Mouse (Mus musculus): ENCODE data around the gene Urod. TPM values are rescaled to one million over a fixed set of nuclear protein-coding genes. Genes with fewer than 3 reads are reported as not detected.

The Urod gene
- polyA plus RNA-seq, 1 experiment from 2014 or later = 63.4 TPM

DNA sequence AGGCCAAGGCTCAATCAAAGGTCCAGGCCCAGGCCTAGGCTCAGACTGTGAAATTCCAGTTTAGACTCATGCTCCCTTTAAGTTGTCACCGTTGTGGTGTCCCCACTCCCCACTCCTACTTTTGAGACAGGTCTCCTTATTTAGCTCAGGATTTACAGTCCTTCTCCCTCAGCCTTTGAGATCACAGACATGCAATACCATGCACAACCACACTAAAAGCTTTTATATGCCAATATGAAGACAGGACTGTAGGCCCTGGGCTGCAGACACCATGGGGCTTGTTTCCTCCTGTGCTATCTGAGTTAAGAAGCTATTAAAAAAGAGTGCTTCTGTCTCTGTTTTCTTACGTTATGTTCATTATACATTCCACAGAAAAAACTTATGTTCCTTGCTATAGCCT is 23.5 kb upstream of the Urod start:
- Histone ChIP-seq H3K27ac (ENCODE audit: low read length) (no peak overlapping the region), H3K27me3 (replicated peaks; ENCODE audit: control insufficient read depth, insufficient read depth, low read length) (no peaks in the 10 kb centered on the region), H3K4me2 (ENCODE audit: low read length) (no peak overlapping the region), H3K9ac (replicated peaks; ENCODE audit: low read depth, low read length) (no peak overlapping the region), H3K4me1 (replicated peaks; ENCODE audit: control insufficient read depth, insufficient read depth, low read length) (peaks cover 11% of the 10 kb centered on the region), H3K36me3 (ENCODE audit: control insufficient read depth, insufficient read depth) (no peaks in the 10 kb centered on the region; the same call in 1 of the 2 replicates), H3K9me3 (ENCODE audit: control insufficient read depth, low read length) (no peaks in the 10 kb centered on the region), H3K4me3 (replicated peaks; ENCODE audit: low read length) (no peak overlapping the region)
- WGBS = 95% methylated on average over 2 of the region's 2 CpGs
- ATAC-seq = no peak

- H3K27ac ChIP-seq (ENCODE audit: low read length) = no peak overlapping the region
- ATAC-seq = no peak
- H3K27me3 ChIP-seq (replicated peaks; ENCODE audit: control insufficient read depth, insufficient read depth, low read length) = no peaks in the 10 kb centered on the region
- H3K4me1 ChIP-seq (replicated peaks; ENCODE audit: control insufficient read depth, insufficient read depth, low read length) = peaks cover 3% of the 10 kb centered on the region
- H3K4me3 ChIP-seq (replicated peaks; ENCODE audit: low read length) = no peak overlapping the region
- whole genome bisulfite sequencing = 53% methylated on average over 4 of the region's 4 CpGs
- no peaks in the 10 kb centered on the region for H3K36me3 ChIP-seq (ENCODE audit: control insufficient read depth, insufficient read depth)
- no peak overlapping the region for H3K4me2 ChIP-seq (ENCODE audit: low read length)
- no peaks in the 10 kb centered on the region for H3K9me3 ChIP-seq (ENCODE audit: control insufficient read depth, low read length)
- H3K9ac ChIP-seq (replicated peaks; ENCODE audit: low read depth, low read length) = no peak overlapping the region
Measured at GRCm38 (mm10) chr4:117014901-117015415, 20.7 kb upstream of the Urod start.

DNA sequence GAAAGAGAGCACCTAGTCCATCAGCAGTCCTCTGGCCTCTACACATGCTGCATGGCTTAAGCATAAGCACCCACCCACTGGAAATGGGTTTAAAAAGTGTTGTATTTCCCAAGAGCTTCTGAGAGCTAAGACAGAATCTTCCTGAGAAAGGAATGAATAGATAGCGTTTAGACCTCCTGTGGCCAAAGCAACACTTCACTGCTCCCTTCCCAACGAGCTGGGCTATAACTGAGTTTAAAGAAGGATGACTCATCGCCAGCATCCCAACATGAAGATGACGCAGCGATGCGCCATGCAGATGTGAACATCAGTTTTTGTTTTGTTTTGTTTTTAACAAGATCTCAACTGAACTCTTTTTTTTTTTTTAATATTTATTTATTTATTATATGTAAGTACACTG is 19.4 kb upstream of the Urod start:
- no peak overlapping the region for H3K9ac ChIP-seq (replicated peaks; ENCODE audit: low read depth, low read length)
- ATAC-seq = no peak
- no peak overlapping the region for H3K4me2 ChIP-seq (ENCODE audit: low read length)
- no peak overlapping the region for H3K27ac ChIP-seq (ENCODE audit: low read length)
- H3K27me3 ChIP-seq (replicated peaks; ENCODE audit: control insufficient read depth, insufficient read depth, low read length) = no peaks in the 10 kb centered on the region
- 80% methylated on average over 6 of the region's 6 CpGs for WGBS
- H3K9me3 ChIP-seq (ENCODE audit: control insufficient read depth, low read length) = no peaks in the 10 kb centered on the region
- no peak overlapping the region for H3K4me3 ChIP-seq (replicated peaks; ENCODE audit: low read length)
- no peaks in the 10 kb centered on the region for H3K36me3 ChIP-seq (ENCODE audit: control insufficient read depth, insufficient read depth)
- no peaks in the 10 kb centered on the region for H3K4me1 ChIP-seq (replicated peaks; ENCODE audit: control insufficient read depth, insufficient read depth, low read length)

DNA sequence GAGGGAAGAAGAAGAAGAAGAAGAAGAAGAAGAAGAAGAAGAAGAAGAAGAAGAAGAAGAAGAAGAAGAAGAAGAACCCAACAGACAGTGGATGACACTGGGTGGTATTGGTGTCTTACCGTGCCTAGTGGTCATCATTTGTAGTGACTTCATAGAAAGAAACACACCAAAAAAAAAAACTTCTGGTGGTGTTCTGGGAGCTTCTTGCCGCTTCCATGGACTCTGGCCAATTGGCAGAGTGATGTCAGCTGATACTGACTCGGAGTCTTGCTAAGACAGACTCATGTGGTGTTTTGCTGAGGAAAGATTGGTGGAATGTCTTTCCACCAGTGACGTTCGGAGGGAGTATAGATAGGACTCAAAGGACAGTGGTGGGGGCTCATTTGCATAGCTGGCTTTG is 16.0 kb upstream of the Urod start:
- no peak for ATAC-seq
- Histone ChIP-seq H3K4me3 (replicated peaks; ENCODE audit: low read length) (no peak overlapping the region), H3K36me3 (ENCODE audit: control insufficient read depth, insufficient read depth) (no peaks in the 10 kb centered on the region), H3K4me2 (ENCODE audit: low read length) (no peak overlapping the region), H3K9me3 (ENCODE audit: control insufficient read depth, low read length) (no peaks in the 10 kb centered on the region), H3K27ac (ENCODE audit: low read length) (no peak overlapping the region), H3K9ac (replicated peaks; ENCODE audit: low read depth, low read length) (no peak overlapping the region), H3K4me1 (replicated peaks; ENCODE audit: control insufficient read depth, insufficient read depth, low read length) (no peaks in the 10 kb centered on the region), H3K27me3 (replicated peaks; ENCODE audit: control insufficient read depth, insufficient read depth, low read length) (no peaks in the 10 kb centered on the region)
- WGBS = 73% methylated on average over 5 of the region's 5 CpGs

GRCm38 (mm10) chr4:117007058-117007457 is 12.8 kb upstream of the Urod start:
- Histone ChIP-seq H3K4me3 (replicated peaks; ENCODE audit: low read length) (no peak overlapping the region), H3K36me3 (ENCODE audit: control insufficient read depth, insufficient read depth) (peaks cover 10% of the 10 kb centered on the region), H3K27me3 (replicated peaks; ENCODE audit: control insufficient read depth, insufficient read depth, low read length) (no peaks in the 10 kb centered on the region), H3K4me1 (replicated peaks; ENCODE audit: control insufficient read depth, insufficient read depth, low read length) (no peaks in the 10 kb centered on the region), H3K9me3 (ENCODE audit: control insufficient read depth, low read length) (no peaks in the 10 kb centered on the region), H3K27ac (ENCODE audit: low read length) (no peak overlapping the region), H3K9ac (replicated peaks; ENCODE audit: low read depth, low read length) (no peak overlapping the region), H3K4me2 (ENCODE audit: low read length) (no peak overlapping the region)
- WGBS = 58% methylated on average over 3 of the region's 3 CpGs
- ATAC-seq = no peak

DNA sequence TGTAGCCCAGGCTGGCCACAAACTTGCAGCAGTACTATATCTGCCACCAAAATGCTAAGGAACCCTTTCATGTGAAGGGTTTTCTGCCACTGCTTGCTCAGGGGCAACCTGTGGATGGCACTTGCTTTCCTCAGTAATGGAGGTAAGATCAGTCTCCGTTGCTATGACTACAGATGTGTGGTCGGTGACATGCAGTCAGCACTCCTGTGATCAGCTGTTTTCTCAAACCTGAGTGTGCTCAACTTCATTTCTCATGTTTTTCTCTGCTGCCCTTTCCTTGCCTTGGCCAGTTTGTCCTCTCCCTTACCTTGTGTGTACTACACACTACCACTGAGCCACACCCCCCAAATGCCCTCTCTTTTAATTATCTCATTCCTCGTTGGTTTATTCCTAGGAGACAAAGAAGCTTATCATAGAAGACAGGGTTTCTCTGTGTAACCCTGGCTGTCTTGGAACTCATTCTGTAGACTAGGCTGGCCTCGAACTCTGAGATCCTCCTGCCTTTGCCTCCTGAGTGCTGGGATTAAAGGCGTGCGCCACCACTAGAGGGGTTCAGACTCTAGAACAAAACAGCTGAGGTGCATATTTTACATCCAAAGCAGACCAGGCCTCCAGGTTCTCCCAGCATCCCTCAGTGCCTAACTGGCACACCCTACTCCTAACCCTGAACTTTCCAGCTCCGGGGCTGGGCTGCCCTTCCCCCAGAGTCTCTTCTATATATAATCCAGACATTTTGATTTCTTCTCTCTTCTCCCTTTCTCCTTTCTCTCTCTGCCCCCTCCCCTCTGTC is 11.6 kb upstream of the Urod start:
- Histone ChIP-seq H3K4me3 (replicated peaks; ENCODE audit: low read length) (no peak overlapping the region), H3K9ac (replicated peaks; ENCODE audit: low read depth, low read length) (no peak overlapping the region), H3K27ac (ENCODE audit: low read length) (no peak overlapping the region), H3K36me3 (ENCODE audit: control insufficient read depth, insufficient read depth) (peaks cover 13% of the 10 kb centered on the region), H3K9me3 (ENCODE audit: control insufficient read depth, low read length) (no peaks in the 10 kb centered on the region), H3K4me2 (ENCODE audit: low read length) (no peak overlapping the region), H3K4me1 (replicated peaks; ENCODE audit: control insufficient read depth, insufficient read depth, low read length) (no peaks in the 10 kb centered on the region), H3K27me3 (replicated peaks; ENCODE audit: control insufficient read depth, insufficient read depth, low read length) (no peaks in the 10 kb centered on the region)
- ATAC-seq = no peak
- 72% methylated on average over 7 of the region's 7 CpGs for WGBS

- H3K27ac ChIP-seq (ENCODE audit: low read length) = no peak overlapping the region
- no peak overlapping the region for H3K4me3 ChIP-seq (replicated peaks; ENCODE audit: low read length)
- H3K9ac ChIP-seq (replicated peaks; ENCODE audit: low read depth, low read length) = no peak overlapping the region
- WGBS = 89% methylated on average over 4 of the region's 4 CpGs
- H3K4me2 ChIP-seq (ENCODE audit: low read length) = no peak overlapping the region
- no peaks in the 10 kb centered on the region for H3K4me1 ChIP-seq (replicated peaks; ENCODE audit: control insufficient read depth, insufficient read depth, low read length)
- peaks cover 20% of the 10 kb centered on the region for H3K36me3 ChIP-seq (ENCODE audit: control insufficient read depth, insufficient read depth)
- H3K27me3 ChIP-seq (replicated peaks; ENCODE audit: control insufficient read depth, insufficient read depth, low read length) = no peaks in the 10 kb centered on the region
- no peaks in the 10 kb centered on the region for H3K9me3 ChIP-seq (ENCODE audit: control insufficient read depth, low read length)
- ATAC-seq = no peak
Measured at GRCm38 (mm10) chr4:117004649-117005048, 10.4 kb upstream of the Urod start.

DNA sequence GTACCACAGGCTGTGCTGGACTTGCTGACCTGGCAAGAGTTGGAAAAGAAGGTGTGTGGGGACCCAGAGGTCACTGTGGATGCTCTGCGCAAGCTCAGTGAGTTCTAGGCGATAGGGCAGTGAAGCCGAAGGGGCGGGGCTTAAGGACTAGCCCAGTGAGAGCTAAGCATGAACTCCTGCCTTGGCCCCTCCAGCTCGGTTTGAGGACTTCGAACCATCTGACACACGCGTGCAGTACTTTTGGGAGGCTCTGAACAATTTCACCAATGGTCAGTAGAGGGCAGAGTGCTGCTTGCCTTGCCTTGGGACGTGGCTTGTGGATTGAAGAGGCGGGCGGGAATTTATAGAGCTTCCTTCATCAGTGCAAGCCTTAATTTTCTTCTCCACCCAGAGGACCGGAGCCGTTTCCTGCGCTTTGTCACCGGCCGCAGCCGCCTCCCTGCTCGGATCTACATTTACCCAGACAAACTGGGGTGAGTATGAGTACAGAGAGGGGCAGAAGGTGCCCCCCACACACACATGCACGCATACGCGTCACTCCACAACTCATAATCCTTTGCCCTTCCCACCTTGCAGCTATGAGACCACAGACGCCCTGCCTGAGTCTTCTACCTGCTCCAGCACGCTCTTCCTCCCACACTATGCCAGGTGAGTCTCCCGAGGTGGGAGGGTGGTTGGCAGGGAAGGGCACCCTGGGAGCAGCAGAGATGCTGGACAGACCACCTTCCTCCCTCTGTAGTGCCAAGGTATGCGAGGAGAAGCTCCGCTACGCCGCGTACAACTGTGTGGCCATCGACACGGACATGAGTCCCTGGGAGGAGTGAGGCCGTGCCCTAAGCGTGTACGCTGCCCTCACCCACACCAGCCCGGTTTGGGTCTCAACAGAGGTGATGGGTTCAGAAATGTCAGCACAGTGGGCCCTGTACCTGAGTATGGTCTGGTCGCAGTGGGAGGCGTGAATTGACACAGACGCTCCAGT is 8.6 kb upstream of the Urod start:
- no peaks in the 10 kb centered on the region for H3K27me3 ChIP-seq (replicated peaks; ENCODE audit: control insufficient read depth, insufficient read depth, low read length)
- H3K27ac ChIP-seq (ENCODE audit: low read length) = no peak overlapping the region
- H3K9me3 ChIP-seq (ENCODE audit: control insufficient read depth, low read length) = no peaks in the 10 kb centered on the region
- H3K9ac ChIP-seq (replicated peaks; ENCODE audit: low read depth, low read length) = no peak overlapping the region
- H3K4me2 ChIP-seq (ENCODE audit: low read length) = no peak overlapping the region
- peaks cover 26% of the 10 kb centered on the region for H3K36me3 ChIP-seq (ENCODE audit: control insufficient read depth, insufficient read depth)
- no peak overlapping the region for H3K4me3 ChIP-seq (replicated peaks; ENCODE audit: low read length)
- H3K4me1 ChIP-seq (replicated peaks; ENCODE audit: control insufficient read depth, insufficient read depth, low read length) = no peaks in the 10 kb centered on the region
- peak; percentile 64 for ATAC-seq
- WGBS = 56% methylated on average over 38 of the region's 38 CpGs

DNA sequence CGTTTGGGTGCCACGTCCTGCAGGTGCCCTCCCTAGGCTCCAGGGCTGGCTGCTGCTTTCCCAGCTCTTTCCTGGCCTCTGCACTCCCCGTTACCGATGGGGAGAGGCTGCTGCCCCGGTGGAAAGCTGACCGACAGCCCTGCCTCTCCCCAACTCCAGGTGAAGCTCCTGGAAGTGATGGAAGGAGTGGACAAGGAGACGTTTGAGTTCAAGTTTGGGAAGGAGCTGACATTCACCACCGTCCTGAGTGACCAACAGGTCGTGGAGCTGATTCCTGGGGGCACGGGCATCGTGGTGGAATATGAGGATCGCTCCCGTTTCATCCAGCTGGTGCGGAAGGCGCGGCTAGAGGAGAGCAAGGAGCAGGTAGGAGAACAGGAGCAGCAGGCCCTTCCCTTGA is 7.7 kb upstream of the Urod start:
- Histone ChIP-seq H3K4me3 (replicated peaks; ENCODE audit: low read length) (no peak overlapping the region), H3K27me3 (replicated peaks; ENCODE audit: control insufficient read depth, insufficient read depth, low read length) (no peaks in the 10 kb centered on the region), H3K9ac (replicated peaks; ENCODE audit: low read depth, low read length) (no peak overlapping the region), H3K4me2 (ENCODE audit: low read length) (no peak overlapping the region), H3K36me3 (ENCODE audit: control insufficient read depth, insufficient read depth) (peaks cover 26% of the 10 kb centered on the region), H3K9me3 (ENCODE audit: control insufficient read depth, low read length) (no peaks in the 10 kb centered on the region), H3K4me1 (replicated peaks; ENCODE audit: control insufficient read depth, insufficient read depth, low read length) (no peaks in the 10 kb centered on the region; the same call in 1 of the 2 replicates), H3K27ac (ENCODE audit: low read length) (no peak overlapping the region)
- WGBS = 90% methylated on average over 16 of the region's 16 CpGs
- ATAC-seq = no peak
